Mouse (Mus musculus) MEL (cell line): Measurements from ENCODE around the gene Kdm4a. TPM values are rescaled to one million over a fixed set of nuclear protein-coding genes. Genes with fewer than 3 reads are reported as not detected.

Experiments
- DNase-seq: peaks from one replicate; pipeline ENCODE4 v3.0.0; 2011; ENCODE audit warnings: low read depth, low spot score
- H3K27ac ChIP-seq: 2 replicates; pipeline ENCODE4 v1.5.1; 2012; ENCODE audit warnings: low read depth, mild to moderate bottlenecking, control low read depth, low read length, moderate library complexity; ENCODE audit not compliant: control insufficient read depth
- H3K27me3 ChIP-seq, 2 experiments: fragments of 150-350 bp in 1 of 2; sonication (generic) in 1 of 2; 2 replicates each; pipeline ENCODE4 v1.6.1; 2012; ENCODE audit warnings: low read length in 2 of 2, mild to moderate bottlenecking in 2 of 2, improper control_type of control experiment in 1 of 2, moderate library complexity in 1 of 2; ENCODE audit not compliant: insufficient read depth in 2 of 2, control insufficient read depth in 1 of 2
- H3K36me3 ChIP-seq, 2 experiments: 2 replicates each; pipeline ENCODE4 v1.6.1; 2012 to 2014; ENCODE audit warnings: low read length in 2 of 2, improper control_type of control experiment in 1 of 2, inconsistent platforms in 1 of 2, mild to moderate bottlenecking in 1 of 2; ENCODE audit not compliant: insufficient read depth in 2 of 2, control insufficient read depth in 1 of 2
- H3K4me1 ChIP-seq, 2 experiments: fragments of 150-350 bp in 1 of 2; sonication (generic) in 1 of 2; 2 replicates each; pipeline ENCODE4 v1.6.1; 2012; ENCODE audit warnings: low read length in 2 of 2, improper control_type of control experiment in 1 of 2, mild to moderate bottlenecking in 1 of 2; ENCODE audit not compliant: insufficient read depth in 2 of 2, control insufficient read depth in 1 of 2
- H3K4me3 ChIP-seq, 2 experiments: fragments of 150-350 bp in 1 of 2; sonication (generic) in 1 of 2; 2 replicates each; pipeline ENCODE4 v1.5.1; 2012; ENCODE audit warnings: low read depth in 2 of 2, low read length in 2 of 2, mild to moderate bottlenecking in 2 of 2, moderate library complexity in 2 of 2, control low read depth in 1 of 2, improper control_type of control experiment in 1 of 2; ENCODE audit not compliant: control insufficient read depth in 1 of 2, insufficient read depth in 1 of 2
- H3K79me2 ChIP-seq: 2 replicates; pipeline ENCODE4 v1.6.1; 2012; ENCODE audit warnings: mild to moderate bottlenecking, low read length, moderate library complexity; ENCODE audit not compliant: control insufficient read depth, poor library complexity, insufficient read depth
- H3K9ac ChIP-seq: 2 replicates; pipeline ENCODE4 v1.6.1; 2012; ENCODE audit warnings: low read depth, mild to moderate bottlenecking, control low read depth, low read length, moderate library complexity; ENCODE audit not compliant: control insufficient read depth, poor library complexity, severe bottlenecking
- H3K9me3 ChIP-seq: fragments of 150-350 bp; sonication (generic); replicated peaks from 2 replicates; pipeline ENCODE4 v1.6.1; 2012; ENCODE audit warnings: mild to moderate bottlenecking, low read length, improper control_type of control experiment, moderate library complexity; ENCODE audit not compliant: insufficient read depth
- CHD2 ChIP-seq: IDR thresholded peaks from 2 replicates; pipeline ENCODE4 v1.6.1; 2011; ENCODE audit warnings: low read length, improper control_type of control experiment
- CTCF ChIP-seq, 3 experiments: IDR thresholded peaks in 2 of 3; conservative IDR thresholded peaks in 1 of 3; 2 replicates each; pipeline ENCODE4 v1.5.1; 2011 to 2012; ENCODE audit warnings: low read length in 3 of 3, low read depth in 2 of 3, mild to moderate bottlenecking in 2 of 3, improper control_type of control experiment in 1 of 3, inconsistent platforms in 1 of 3, mixed read lengths in 1 of 3, moderate library complexity in 1 of 3; ENCODE audit not compliant: control insufficient read depth in 1 of 3, insufficient read depth in 1 of 3, poor library complexity in 1 of 3, severe bottlenecking in 1 of 3
- E2F4 ChIP-seq: IDR thresholded peaks from 2 replicates; pipeline ENCODE4 v1.6.1; 2011; ENCODE audit warnings: low read depth, low read length, improper control_type of control experiment, borderline replicate concordance
- GATA1 ChIP-seq: IDR thresholded peaks from 2 replicates; pipeline ENCODE4 v1.6.1; 2011; ENCODE audit warnings: low read depth, low read length, improper control_type of control experiment
- HCFC1 ChIP-seq: IDR thresholded peaks from 2 replicates; pipeline ENCODE4 v1.6.1; 2012; ENCODE audit warnings: low read depth, mild to moderate bottlenecking, inconsistent platforms, low read length, improper control_type of control experiment, moderate library complexity
- JUND ChIP-seq: IDR thresholded peaks from 2 replicates; pipeline ENCODE4 v1.6.1; 2011; ENCODE audit warnings: low read depth, mild to moderate bottlenecking, improper control_type of control experiment, low read length
- KAT2A ChIP-seq: conservative IDR thresholded peaks from 2 replicates; pipeline ENCODE4 v1.6.1; 2012; ENCODE audit warnings: low read depth, low read length, improper control_type of control experiment, inconsistent platforms
- MAFK ChIP-seq: IDR thresholded peaks from 2 replicates; pipeline ENCODE4 v1.6.1; 2011; ENCODE audit warnings: low read depth, mild to moderate bottlenecking, low read length, improper control_type of control experiment, borderline replicate concordance
- MAX ChIP-seq: IDR thresholded peaks from 2 replicates; pipeline ENCODE4 v1.6.1; 2011; ENCODE audit warnings: low read length, improper control_type of control experiment
- MAZ ChIP-seq: IDR thresholded peaks from 2 replicates; pipeline ENCODE4 v1.6.1; 2012; ENCODE audit warnings: low read depth, mild to moderate bottlenecking, inconsistent platforms, low read length, improper control_type of control experiment
- NRF1 ChIP-seq: IDR thresholded peaks from 2 replicates; pipeline ENCODE4 v1.6.1; 2014; ENCODE audit warnings: low read depth, mild to moderate bottlenecking, inconsistent platforms, low read length, improper control_type of control experiment, moderate library complexity; ENCODE audit not compliant: poor library complexity, insufficient read depth, severe bottlenecking
- POLR2AphosphoS2 ChIP-seq: IDR thresholded peaks from 2 replicates; pipeline ENCODE4 v1.6.1; 2011; ENCODE audit warnings: low read length, improper control_type of control experiment
- TAL1 ChIP-seq: IDR thresholded peaks from 2 replicates; pipeline ENCODE4 v1.6.1; 2012; ENCODE audit warnings: mild to moderate bottlenecking, inconsistent platforms, low read length, moderate library complexity, mixed read lengths
- UBTF ChIP-seq: IDR thresholded peaks from 2 replicates; pipeline ENCODE4 v1.6.1; 2012; ENCODE audit warnings: low read depth, mild to moderate bottlenecking, inconsistent platforms, low read length, improper control_type of control experiment, moderate library complexity, borderline replicate concordance; ENCODE audit not compliant: insufficient read depth
- ZC3H11A ChIP-seq: IDR thresholded peaks from 2 replicates; pipeline ENCODE4 v1.6.1; 2012; ENCODE audit warnings: low read depth, mild to moderate bottlenecking, inconsistent platforms, low read length, improper control_type of control experiment
- polyA plus RNA-seq, 2 experiments: library from polyadenylated mRNA; stranded (reverse) in 1 of 2; unstranded in 1 of 2; fragments of >175 nt in 1 of 2; fragments of >200 nt in 1 of 2; gene quantifications; 2 replicates each; pipeline versions ENCODE4 v1.2.1 to v1.2.4; 2012; ENCODE audit warnings: low replicate concordance in 2 of 2, low read depth in 1 of 2; ENCODE audit not compliant: insufficient read length in 2 of 2, insufficient read depth in 1 of 2, missing spikeins in 1 of 2
- total RNA-seq: library from RNA; depleted of rRNA; stranded (reverse); fragments of 300-350 nt; gene quantifications from 2 replicates; pipeline ENCODE4 v1.2.3, GENCODE M21; 2012

Kdm4a gene
- total and polyA plus RNA-seq, 3 experiments: 31.4 to 49.6 TPM; not detected in 1

- Histone ChIP-seq H3K27me3 (no peaks in the 10 kb centered on the region), H3K36me3 (peaks cover 5 to 13% of the 10 kb centered on the region in 2 experiments; a peak in 3 of 4 replicates), H3K27ac (no peak overlapping the region), H3K79me2 (peaks cover 7% of the 10 kb centered on the region; the same call in 1 of the 2 replicates), H3K4me1 (peaks cover 13 to 20% of the 10 kb centered on the region in 2 experiments), H3K4me3 (no peak overlapping the region), H3K9me3 (no peaks in the 10 kb centered on the region), H3K9ac (no peak overlapping the region)
- no peak for DNase-seq
- TF ChIP-seq GATA1 (no peak), ZC3H11A (no peak), MAX (no peak), CHD2 (no peak), JUND (no peak), E2F4 (no peak), HCFC1 (no peak), NRF1 (no peak), TAL1 (no peak), MAZ (no peak), UBTF (no peak)
These were observed 57.8 kb downstream of the Kdm4a start for GRCm38 (mm10) chr4:118122078-118122477.

DNA sequence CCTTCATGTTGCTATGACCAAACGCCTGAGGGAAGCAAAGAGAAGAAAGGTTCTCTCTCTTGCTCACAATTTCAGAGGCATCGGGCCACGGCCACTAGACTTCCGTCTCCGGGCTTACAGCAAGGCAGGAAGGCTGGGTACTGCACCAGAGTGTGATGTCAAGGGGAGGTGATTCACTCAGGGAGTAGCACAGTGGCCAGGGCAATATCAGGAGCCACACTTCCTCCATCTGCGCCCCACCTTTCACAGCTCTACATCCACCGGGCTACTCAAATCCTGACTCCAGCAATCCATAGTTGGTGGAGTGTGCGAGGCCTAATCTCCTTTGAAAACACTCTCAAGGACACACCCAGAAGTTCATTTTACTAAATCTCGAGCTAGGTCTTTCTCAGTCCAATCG is 62.3 kb downstream of the Kdm4a start:
- no peak for DNase-seq
- H3K36me3 ChIP-seq: peaks cover 5 to 9% of the 10 kb centered on the region in 2 experiments; a peak in 3 of 4 replicates
- TF ChIP-seq KAT2A (no peak), POLR2AphosphoS2 (no peak), MAFK (no peak)

DNA sequence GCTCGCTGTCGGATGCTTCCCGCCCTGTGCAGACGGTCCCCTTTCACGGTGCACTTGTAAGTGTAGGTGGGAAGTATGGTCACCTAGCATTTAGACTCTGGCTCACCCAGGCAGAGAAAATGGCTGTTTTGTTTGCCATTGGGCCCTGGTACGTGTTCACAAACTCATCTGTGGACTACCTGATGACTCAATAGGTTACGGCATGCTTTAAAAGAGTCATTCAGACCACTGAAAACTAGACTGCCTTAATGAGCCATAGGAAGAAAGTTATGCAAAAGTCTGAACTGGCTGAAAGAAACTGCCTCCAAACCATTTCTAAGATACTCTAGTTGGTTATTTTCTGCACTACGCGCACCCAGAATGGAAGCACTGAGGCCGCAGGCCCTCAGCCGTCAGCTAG is 63.7 kb downstream of the Kdm4a start:
- no peak overlapping the region for H3K9ac ChIP-seq
- H3K4me1 ChIP-seq: peaks cover 4 to 17% of the 10 kb centered on the region in 2 experiments; a peak in 3 of 4 replicates
- peaks cover 9% of the 10 kb centered on the region; the same call in 1 of the 2 replicates for H3K79me2 ChIP-seq
- no peak overlapping the region for H3K27ac ChIP-seq
- no peak for DNase-seq
- no peak overlapping the region for H3K4me3 ChIP-seq
- no peak for TF ChIP-seq CTCF (IDR thresholded peaks at IDR 0.05 in 2 of 3, conservative IDR thresholded peaks at IDR 0.05 in 1 of 3; ENCODE audit: control insufficient read depth in 1 of 3, insufficient read depth in 1 of 3, low read depth in 2 of 3, low read length in 3 of 3, poor library complexity in 1 of 3, severe bottlenecking in 1 of 3)
- TF ChIP-seq MAX: no peak
- H3K36me3 ChIP-seq: peaks cover 5 to 6% of the 10 kb centered on the region in 2 experiments; a peak in 3 of 4 replicates
- H3K9me3 ChIP-seq: no peaks in the 10 kb centered on the region
- no peaks in the 10 kb centered on the region for H3K27me3 ChIP-seq

More for the DNA sequence above, 62.3 kb downstream of the Kdm4a start:
- Histone ChIP-seq H3K4me1 (peaks cover 7 to 17% of the 10 kb centered on the region in 2 experiments), H3K27me3 (no peaks in the 10 kb centered on the region), H3K4me3 (no peak overlapping the region), H3K79me2 (0 out of 2 replicates have a peak, but pooled peaks cover 7% of the 10 kb centered on the region), H3K9me3 (no peaks in the 10 kb centered on the region), H3K9ac (no peak overlapping the region), H3K27ac (no peak overlapping the region)
